Mouse (Mus musculus): Measurements from ENCODE around the gene Mas1. TPM values are rescaled to one million over a fixed set of nuclear protein-coding genes. Genes with fewer than 3 reads are reported as not detected.

Gene Mas1
- polyA plus RNA-seq, 2 experiments: 0.08 TPM; not detected in 1

DNA sequence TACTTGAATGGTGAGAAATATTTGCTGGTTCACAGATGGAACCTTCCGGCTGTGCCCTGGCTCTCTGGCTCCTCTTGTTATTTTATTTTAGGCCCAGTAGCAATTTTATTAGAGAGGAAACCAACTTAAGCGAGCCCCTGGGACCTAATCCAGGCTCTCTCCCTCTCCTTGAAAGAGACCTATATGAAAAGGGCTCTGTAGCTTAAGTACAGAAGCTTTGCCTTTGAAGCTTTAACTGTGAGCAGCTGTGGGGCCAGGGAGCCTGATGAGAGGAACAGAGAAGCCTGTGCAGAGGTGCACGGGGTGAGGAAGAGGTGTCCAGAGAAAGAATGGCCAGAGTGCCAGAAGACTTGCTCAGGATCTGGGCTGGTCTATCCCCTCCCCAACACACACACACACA, 33.1 kb downstream of the Mas1 start:
- H3K9me3 ChIP-seq (ENCODE audit: control insufficient read depth, low read length): no peaks in the 10 kb centered on the region
- H3K36me3 ChIP-seq (replicated peaks; ENCODE audit: control insufficient read depth, insufficient read depth, low read depth): no peaks in the 10 kb centered on the region
- TF ChIP-seq CTCF (IDR thresholded peaks at IDR 0.05; ENCODE audit: low read depth) (no peak), EP300 (IDR thresholded peaks at IDR 0.05; ENCODE audit: low read depth) (no peak)
- no peak overlapping the region for H3K4me3 ChIP-seq (ENCODE audit: insufficient read depth in 1 of 2, low read depth in 2 of 2, low read length in 2 of 2)
- no peak overlapping the region for H3K9ac ChIP-seq (replicated peaks)
- ATAC-seq (ENCODE audit: insufficient read depth) (no peak), DNase-seq (ENCODE audit: low read depth in 3 of 3, low spot score in 3 of 3) (no peak)
- H3K27ac ChIP-seq: no peak overlapping the region
- no peak overlapping the region for H3K4me2 ChIP-seq (ENCODE audit: low read depth)
- WGBS (ENCODE audit: insufficient replicate concordance): 59% methylated on average over 3 of the region's 3 CpGs
- H3K27me3 ChIP-seq (ENCODE audit: control insufficient read depth, insufficient read depth, low read length): no peaks in the 10 kb centered on the region; the same call in 1 of the 2 replicates
- H3K4me1 ChIP-seq (replicated peaks; ENCODE audit: control insufficient read depth in 2 of 2, insufficient read depth in 2 of 2, low read length in 1 of 2): no peaks in the 10 kb centered on the region

DNA sequence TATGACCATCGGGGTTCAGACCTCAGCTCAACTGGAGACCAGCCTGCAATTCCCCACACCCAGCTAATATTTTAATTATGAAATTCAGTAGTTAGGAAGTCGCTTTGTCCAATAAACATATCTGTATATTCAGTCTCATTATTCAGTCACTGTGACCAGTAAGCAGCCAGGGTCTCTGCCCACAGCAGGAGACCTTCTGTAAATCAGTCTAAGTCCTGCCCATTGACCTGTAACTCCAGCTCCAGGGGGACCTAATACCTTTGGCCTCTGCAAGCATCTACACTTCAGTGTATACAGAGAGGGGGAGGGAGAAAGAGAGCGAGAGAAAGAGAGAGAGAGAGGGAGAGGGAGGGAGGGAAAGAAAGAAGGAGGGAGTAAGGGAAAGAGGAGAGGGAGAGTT, 33.6 kb downstream of the Mas1 start:
- TF ChIP-seq CTCF (IDR thresholded peaks at IDR 0.05; ENCODE audit: low read depth) (no peak), EP300 (IDR thresholded peaks at IDR 0.05; ENCODE audit: low read depth) (no peak)
- H3K4me1 ChIP-seq (replicated peaks; ENCODE audit: control insufficient read depth in 2 of 2, insufficient read depth in 2 of 2, low read length in 1 of 2): no peaks in the 10 kb centered on the region
- H3K9me3 ChIP-seq (ENCODE audit: control insufficient read depth, low read length): no peaks in the 10 kb centered on the region
- H3K4me3 ChIP-seq (ENCODE audit: insufficient read depth in 1 of 2, low read depth in 2 of 2, low read length in 2 of 2): no peak overlapping the region
- WGBS (ENCODE audit: insufficient replicate concordance): 58% methylated on average over 3 of the region's 3 CpGs
- no peak overlapping the region for H3K9ac ChIP-seq (replicated peaks)
- no peak for DNase-seq (ENCODE audit: low read depth in 3 of 3, low spot score in 3 of 3)
- H3K4me2 ChIP-seq (ENCODE audit: low read depth): no peak overlapping the region
- no peak for ATAC-seq (ENCODE audit: insufficient read depth)
- H3K27ac ChIP-seq: no peak overlapping the region
- H3K36me3 ChIP-seq (replicated peaks; ENCODE audit: control insufficient read depth, insufficient read depth, low read depth): no peaks in the 10 kb centered on the region
- no peaks in the 10 kb centered on the region; the same call in 1 of the 2 replicates for H3K27me3 ChIP-seq (ENCODE audit: control insufficient read depth, insufficient read depth, low read length)

DNA sequence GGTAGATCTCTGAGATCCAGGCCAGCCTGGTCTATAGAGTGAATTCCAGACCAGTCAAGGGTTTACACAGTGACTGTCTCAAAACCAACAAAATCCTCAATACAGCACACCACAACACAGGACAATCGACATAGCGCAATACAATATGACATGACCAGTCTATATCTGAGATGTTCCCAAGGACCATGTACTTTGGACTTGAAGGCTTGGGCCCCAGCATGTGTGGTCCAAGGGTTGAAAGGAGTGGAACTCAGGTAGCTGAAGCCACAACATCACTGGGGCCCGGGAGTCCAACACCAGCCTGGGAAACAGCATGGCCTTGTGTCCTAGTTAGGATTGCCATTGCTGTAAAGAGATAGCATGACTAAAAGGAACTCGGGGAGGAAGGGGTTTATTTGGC, 35.3 kb downstream of the Mas1 start:
- Histone ChIP-seq H3K27ac (no peak overlapping the region), H3K4me3 (ENCODE audit: insufficient read depth in 1 of 2, low read depth in 2 of 2, low read length in 2 of 2) (no peak overlapping the region), H3K9me3 (ENCODE audit: control insufficient read depth, low read length) (no peaks in the 10 kb centered on the region), H3K4me2 (ENCODE audit: low read depth) (no peak overlapping the region), H3K4me1 (replicated peaks; ENCODE audit: control insufficient read depth in 2 of 2, insufficient read depth in 2 of 2, low read length in 1 of 2) (no peaks in the 10 kb centered on the region), H3K36me3 (replicated peaks; ENCODE audit: control insufficient read depth, insufficient read depth, low read depth) (no peaks in the 10 kb centered on the region), H3K9ac (replicated peaks) (no peak overlapping the region), H3K27me3 (ENCODE audit: control insufficient read depth, insufficient read depth, low read length) (no peaks in the 10 kb centered on the region; the same call in 1 of the 2 replicates)
- WGBS (ENCODE audit: insufficient replicate concordance): 65% methylated on average over 4 of the region's 4 CpGs
- no peak for ATAC-seq (ENCODE audit: insufficient read depth)
- DNase-seq (ENCODE audit: low read depth in 3 of 3, low spot score in 3 of 3): no peak
- no peak for TF ChIP-seq CTCF (IDR thresholded peaks at IDR 0.05; ENCODE audit: low read depth)

DNA sequence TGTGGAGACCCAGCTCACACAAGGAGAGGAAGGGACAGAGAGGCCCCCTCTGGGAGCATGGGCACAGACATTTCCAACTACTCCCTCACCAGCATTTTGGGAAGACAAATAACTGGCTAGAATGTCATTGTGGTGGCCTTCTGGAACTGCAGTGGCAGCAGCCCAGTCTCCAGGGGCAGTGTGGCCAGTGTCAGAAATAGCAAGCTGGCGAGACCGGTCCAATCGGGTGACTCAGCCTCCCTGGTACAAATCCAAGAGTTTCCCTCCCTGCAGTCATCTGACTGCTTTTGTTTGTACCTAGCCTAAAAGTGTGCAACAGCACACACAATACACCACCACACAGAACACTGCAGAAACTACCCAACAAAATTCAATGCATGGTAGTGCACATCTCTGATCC, 35.7 kb downstream of the Mas1 start:
- WGBS (ENCODE audit: insufficient replicate concordance): 81% methylated on average over 3 of the region's 3 CpGs

DNA sequence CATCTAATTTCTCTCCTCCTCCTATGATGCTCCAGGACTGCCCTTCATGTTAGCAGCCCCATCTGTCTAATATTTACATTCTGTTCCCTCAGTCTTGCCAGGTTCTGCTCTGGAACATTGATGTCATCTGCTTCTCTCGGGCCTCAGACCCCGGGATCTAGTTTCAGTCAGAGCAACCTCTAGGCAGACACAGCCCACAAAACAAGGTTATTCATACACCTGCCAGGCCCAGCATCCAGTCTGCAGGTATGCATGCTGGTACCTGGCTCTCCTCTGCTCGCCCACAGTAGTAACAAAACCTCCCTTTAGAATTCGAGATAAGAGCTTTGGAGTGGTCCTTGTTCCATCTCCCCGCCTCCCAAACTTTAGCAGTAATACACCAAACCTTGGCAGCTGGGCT, 37.6 kb downstream of the Mas1 start:
- no peaks in the 10 kb centered on the region for H3K9me3 ChIP-seq (ENCODE audit: control insufficient read depth, low read length)
- no peaks in the 10 kb centered on the region for H3K4me1 ChIP-seq (replicated peaks; ENCODE audit: control insufficient read depth in 2 of 2, insufficient read depth in 2 of 2, low read length in 1 of 2)
- DNase-seq (ENCODE audit: low read depth in 3 of 3, low spot score in 3 of 3) (no peak), ATAC-seq (ENCODE audit: insufficient read depth) (no peak)
- 53% methylated on average over 5 of the region's 5 CpGs for WGBS (ENCODE audit: insufficient replicate concordance)
- H3K9ac ChIP-seq (replicated peaks): no peak overlapping the region
- TF ChIP-seq EP300 (IDR thresholded peaks at IDR 0.05; ENCODE audit: low read depth) (no peak), CTCF (IDR thresholded peaks at IDR 0.05; ENCODE audit: low read depth) (no peak)
- no peaks in the 10 kb centered on the region for H3K27me3 ChIP-seq (ENCODE audit: control insufficient read depth, insufficient read depth, low read length)
- H3K27ac ChIP-seq: no peak overlapping the region
- no peak overlapping the region for H3K4me3 ChIP-seq (ENCODE audit: insufficient read depth in 1 of 2, low read depth in 2 of 2, low read length in 2 of 2)
- H3K36me3 ChIP-seq (replicated peaks; ENCODE audit: control insufficient read depth, insufficient read depth, low read depth): no peaks in the 10 kb centered on the region
- H3K4me2 ChIP-seq (ENCODE audit: low read depth): no peak overlapping the region

More for the DNA sequence above, 35.7 kb downstream of the Mas1 start:
- no peak for TF ChIP-seq CTCF (IDR thresholded peaks at IDR 0.05; ENCODE audit: low read depth)
- no peak for TF ChIP-seq EP300 (IDR thresholded peaks at IDR 0.05; ENCODE audit: low read depth)
- DNase-seq (ENCODE audit: low read depth in 3 of 3, low spot score in 3 of 3) (no peak), ATAC-seq (ENCODE audit: insufficient read depth) (no peak)
- Histone ChIP-seq H3K4me1 (replicated peaks; ENCODE audit: control insufficient read depth in 2 of 2, insufficient read depth in 2 of 2, low read length in 1 of 2) (no peaks in the 10 kb centered on the region), H3K4me3 (ENCODE audit: insufficient read depth in 1 of 2, low read depth in 2 of 2, low read length in 2 of 2) (no peak overlapping the region), H3K9me3 (ENCODE audit: control insufficient read depth, low read length) (no peaks in the 10 kb centered on the region), H3K4me2 (ENCODE audit: low read depth) (no peak overlapping the region), H3K36me3 (replicated peaks; ENCODE audit: control insufficient read depth, insufficient read depth, low read depth) (no peaks in the 10 kb centered on the region), H3K9ac (replicated peaks) (no peak overlapping the region), H3K27me3 (ENCODE audit: control insufficient read depth, insufficient read depth, low read length) (no peaks in the 10 kb centered on the region; the same call in 1 of the 2 replicates), H3K27ac (no peak overlapping the region)

Measured in liver, embryonic 14.5 days (tissue).